Comparison of ENCODE assay signal across 26 mouse cellular contexts in the genomic region with DNA sequence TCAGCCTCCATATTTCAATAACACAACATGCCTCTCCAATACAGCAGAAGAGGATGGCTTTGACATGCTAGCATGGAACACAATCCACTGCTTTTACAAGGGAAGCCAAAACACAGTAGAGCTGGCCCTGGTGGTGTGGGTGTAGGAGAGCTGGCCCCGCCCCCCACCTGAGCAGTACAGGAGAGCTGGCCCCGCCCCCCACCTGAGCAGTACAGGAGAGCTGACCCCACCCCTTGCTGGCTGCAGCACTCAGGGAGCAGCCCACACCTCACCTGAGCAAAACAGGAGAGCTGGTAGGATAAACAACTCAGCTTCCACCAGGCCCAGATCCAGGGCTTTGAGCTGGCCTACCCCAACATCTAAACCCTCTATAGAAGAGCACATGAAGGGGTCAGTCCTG. TPM values are rescaled to one million over a fixed set of nuclear protein-coding genes. Genes with fewer than 3 reads are reported as not detected.
DNase-seq lines count a peak whose midpoint lies in the region; ATAC-seq and TF ChIP-seq lines count a peak whose summit lies in the region.
"Had no signal": no experiment of that assay in that cellular context is flagged by ENCODE, and none has a peak within 500 bp of the region (broad histone marks: within the 10 kb centered on the region; RNA-seq: fewer than 3 reads in every experiment).

No protein-coding gene starts in this region.

- no peaks in the 10 kb centered on the region for H3K36me3 ChIP-seq in embryonic facial prominence, embryonic 11.5 days (replicated peaks; ENCODE audit: control insufficient read depth, insufficient read depth, low read depth, low read length)
- no peaks in the 10 kb centered on the region for H3K36me3 ChIP-seq in embryonic facial prominence, embryonic 10.5 days (replicated peaks)
- no peaks in the 10 kb centered on the region for H3K36me3 ChIP-seq in intestine, embryonic 15.5 days
- H3K36me3 ChIP-seq in lung, embryonic 14.5 days (ENCODE audit: insufficient read depth), result no peaks in the 10 kb centered on the region
- H3K36me3 ChIP-seq: forebrain, embryonic 15.5 days; G1E; heart, embryonic 13.5 days; liver, embryonic 13.5 days; midbrain, embryonic 15.5 days had no signal

- no peak for DNase-seq in embryonic facial prominence, embryonic 11.5 days (ENCODE audit: low spot score)
- no peak for DNase-seq in embryonic facial prominence, embryonic 10.5 days (ENCODE audit: low spot score)
- DNase-seq in lung, embryonic 14.5 days, result no peak
- DNase-seq in lung, postnatal 4 days, result peak; percentile 40 to 55
- no peak for DNase-seq in left cerebral cortex, adult 9 months (ENCODE audit: low spot score in 2 of 2)
- no peak for DNase-seq in frontal cortex, postnatal 10 days (ENCODE audit: low spot score in 2 of 2)
- DNase-seq: adrenal gland, postnatal 36 days; cerebellum, adult 9-10 months; heart, postnatal 36 days; liver, embryonic 13.5 days; retina, postnatal 1 day; thymus, postnatal 36 days had no signal

- H3K27me3 ChIP-seq in embryonic facial prominence, embryonic 11.5 days (ENCODE audit: control insufficient read depth, insufficient read depth, low read length), result no peaks in the 10 kb centered on the region
- no peaks in the 10 kb centered on the region for H3K27me3 ChIP-seq in embryonic facial prominence, embryonic 10.5 days (replicated peaks; ENCODE audit: low read depth, poor library complexity, severe bottlenecking)
- no peaks in the 10 kb centered on the region for H3K27me3 ChIP-seq in intestine, embryonic 15.5 days (replicated peaks)
- no peaks in the 10 kb centered on the region for H3K27me3 ChIP-seq in lung, embryonic 14.5 days (ENCODE audit: insufficient read depth, low read length)
- H3K27me3 ChIP-seq: forebrain, embryonic 15.5 days; liver, embryonic 13.5 days; midbrain, embryonic 15.5 days had no signal

- no peak for TF ChIP-seq CTCF in lung, embryonic 14.5 days (IDR thresholded peaks at IDR 0.05; ENCODE audit: low read depth)

- H3K4me1 ChIP-seq in embryonic facial prominence, embryonic 11.5 days (ENCODE audit: control insufficient read depth, insufficient read depth, low read length), result no peaks in the 10 kb centered on the region; the same call in 1 of the 2 replicates
- peaks cover 30% of the 10 kb centered on the region for H3K4me1 ChIP-seq in embryonic facial prominence, embryonic 10.5 days
- H3K4me1 ChIP-seq in intestine, embryonic 15.5 days (replicated peaks), result peaks cover 19% of the 10 kb centered on the region
- peaks cover 23% of the 10 kb centered on the region for H3K4me1 ChIP-seq in lung, embryonic 14.5 days (ENCODE audit: insufficient read depth)
- H3K4me1 ChIP-seq: forebrain, embryonic 15.5 days had no signal

- 0 out of 2 replicates have a peak, but pooled peaks have one; percentile 21 for ATAC-seq in embryonic facial prominence, embryonic 11.5 days (replicated peaks; ENCODE audit: insufficient number of reproducible peaks, low FRiP score, low TSS enrichment, low read depth)
- ATAC-seq in intestine, embryonic 15.5 days, result peak; percentile 87
- ATAC-seq in lung, embryonic 14.5 days (ENCODE audit: insufficient read depth), result 0 out of 2 replicates have a peak, but pooled peaks have one; percentile 22
- ATAC-seq in erythroid progenitor cell, adult 5-6 weeks (replicated peaks; ENCODE audit: low FRiP score, poor library complexity, severe bottlenecking), result no peak
- ATAC-seq: CD4-positive, CD25-positive, alpha-beta regulatory T cell, adult 4 months; forebrain, embryonic 15.5 days; hindbrain, embryonic 16.5 days; midbrain, embryonic 15.5 days had no signal

- H3K4me2 ChIP-seq in embryonic facial prominence, embryonic 11.5 days (ENCODE audit: low read depth, low read length), result no peak overlapping the region
- H3K4me2 ChIP-seq in intestine, embryonic 15.5 days (replicated peaks), result no peak overlapping the region
- H3K4me2 ChIP-seq in lung, embryonic 14.5 days, result no peak overlapping the region
- H3K4me2 ChIP-seq: forebrain, embryonic 15.5 days; heart, embryonic 13.5 days; liver, embryonic 13.5 days; midbrain, embryonic 15.5 days had no signal

- no peaks in the 10 kb centered on the region for H3K9me3 ChIP-seq in embryonic facial prominence, embryonic 11.5 days (replicated peaks; ENCODE audit: control insufficient read depth, low read length)
- no peaks in the 10 kb centered on the region for H3K9me3 ChIP-seq in embryonic facial prominence, embryonic 10.5 days
- no peaks in the 10 kb centered on the region for H3K9me3 ChIP-seq in intestine, embryonic 15.5 days
- no peaks in the 10 kb centered on the region for H3K9me3 ChIP-seq in lung, embryonic 14.5 days (ENCODE audit: low read depth, low read length)
- H3K9me3 ChIP-seq: forebrain, embryonic 15.5 days; G1E; heart, embryonic 13.5 days; liver, embryonic 13.5 days; midbrain, embryonic 15.5 days had no signal

- no peak overlapping the region for H3K9ac ChIP-seq in embryonic facial prominence, embryonic 11.5 days (replicated peaks; ENCODE audit: low read length)
- H3K9ac ChIP-seq in intestine, embryonic 15.5 days, result no peak overlapping the region
- no peak overlapping the region for H3K9ac ChIP-seq in lung, embryonic 14.5 days
- H3K9ac ChIP-seq: forebrain, embryonic 15.5 days; heart, embryonic 13.5 days; liver, embryonic 13.5 days; midbrain, embryonic 15.5 days had no signal

- no peak overlapping the region for H3K4me3 ChIP-seq in embryonic facial prominence, embryonic 11.5 days (ENCODE audit: low read depth, low read length)
- H3K4me3 ChIP-seq in embryonic facial prominence, embryonic 10.5 days, result no peak overlapping the region
- H3K4me3 ChIP-seq in intestine, embryonic 15.5 days (replicated peaks), result no peak overlapping the region
- H3K4me3 ChIP-seq in lung, embryonic 14.5 days (ENCODE audit: low read depth, low read length), result no peak overlapping the region
- H3K4me3 ChIP-seq: erythroblast, embryonic 14.5 days; forebrain, embryonic 15.5 days; heart, embryonic 13.5 days; liver, embryonic 13.5 days; megakaryocyte, embryonic 14.5 days; midbrain, embryonic 15.5 days had no signal

- H3K27ac ChIP-seq in embryonic facial prominence, embryonic 11.5 days (replicated peaks; ENCODE audit: low read depth, low read length), result no peak overlapping the region
- H3K27ac ChIP-seq in embryonic facial prominence, embryonic 10.5 days (replicated peaks), result no peak overlapping the region; the same call in 1 of the 2 replicates
- no peak overlapping the region for H3K27ac ChIP-seq in intestine, embryonic 15.5 days
- no peak overlapping the region for H3K27ac ChIP-seq in lung, embryonic 14.5 days (ENCODE audit: low read depth)
- H3K27ac ChIP-seq: forebrain, embryonic 15.5 days; heart, embryonic 13.5 days; liver, embryonic 13.5 days; midbrain, embryonic 15.5 days had no signal

- 55% methylated on average over 2 of the region's 2 CpGs for WGBS in embryonic facial prominence, embryonic 11.5 days
- 36% methylated on average over 2 of the region's 2 CpGs for WGBS in embryonic facial prominence, embryonic 10.5 days
- WGBS in intestine, embryonic 15.5 days, result 58% methylated on average over 2 of the region's 2 CpGs
- 69% methylated on average over 2 of the region's 2 CpGs for WGBS in lung, embryonic 14.5 days

RNA-seq across cellular contexts. Expression of gene Spdye4c, which starts 42.7 kb away (rescaled TPM):
- not detected in 2 replicates for polyA plus RNA-seq in embryonic facial prominence, embryonic 11.5 days (2014; fragmentation: Nextera tagmentation; extraction: Ambion mirVana)
- not detected in 2 replicates for polyA plus RNA-seq in embryonic facial prominence, embryonic 10.5 days (2016; fragmentation: Nextera tagmentation; extraction: Ambion mirVana)
- polyA plus RNA-seq in intestine, embryonic 15.5 days (2015; fragmentation: Nextera tagmentation; extraction: Ambion mirVana), result not detected in 2 replicates
- polyA plus RNA-seq in lung, embryonic 14.5 days (2014; fragmentation: Nextera tagmentation; extraction: Ambion mirVana), result not detected in 2 replicates
- not detected in 2 replicates for total RNA-seq in erythroid progenitor cell, adult 5-6 weeks (2015; ENCODE audit: low replicate concordance)
- not detected in 2 replicates for total RNA-seq in erythroid progenitor cell, adult 5-6 weeks (2017; ENCODE audit: low replicate concordance)
- total RNA-seq: adrenal gland, postnatal 36 days; G1E; heart, postnatal 36 days; layer of hippocampus, adult 18-20 months; neutrophil, adult 5-6 weeks had no signal
- polyA plus RNA-seq: CD4-positive, CD25-positive, alpha-beta regulatory T cell, adult 4 months; erythroblast, embryonic 14.5 days; forebrain, embryonic 15.5 days; G1E; gonadal fat pad, adult 2 months; heart, embryonic 13.5 days; hindbrain, embryonic 16.5 days; limb, embryonic 11.5 days; liver, embryonic 13.5 days; midbrain, embryonic 15.5 days had no signal

Comparison
In these comparisons a context has a peak if more than half of its experiments do, and no peak if none do; other contexts are left out.
1. DNase-seq: peak in lung, postnatal 4 days (2 of 2); none in embryonic facial prominence, embryonic 11.5 days (single experiment), embryonic facial prominence, embryonic 10.5 days (single experiment), lung, embryonic 14.5 days (single experiment), left cerebral cortex, adult 9 months (0 of 2) and frontal cortex, postnatal 10 days (0 of 2).